Mouse (Mus musculus) kidney, adult 2 months (tissue): Measurements from ENCODE around the gene Slc9a4. TPM values are rescaled to one million over a fixed set of nuclear protein-coding genes. Genes with fewer than 3 reads are reported as not detected.

Experiments used
- DNase-seq: peaks from one replicate; pipeline ENCODE4 v3.0.0; 2021
- H3K27ac ChIP-seq: fragments of 200-500 bp; 2 replicates; pipeline ENCODE4 v1.5.1; 2012; ENCODE audit warnings: low read depth, low read length, control low read depth, inconsistent platforms; ENCODE audit not compliant: insufficient read depth
- H3K27me3 ChIP-seq: fragments of 200-500 bp; replicated peaks from 2 replicates; pipeline ENCODE4 v1.6.1; 2012; ENCODE audit warnings: mild to moderate bottlenecking, moderate library complexity, low read length, inconsistent platforms; ENCODE audit not compliant: control insufficient read depth, insufficient read depth
- H3K36me3 ChIP-seq: fragments of 200-500 bp; 2 replicates; pipeline ENCODE4 v1.6.1; 2012; ENCODE audit warnings: mild to moderate bottlenecking, moderate library complexity, low read length, inconsistent platforms; ENCODE audit not compliant: control insufficient read depth, insufficient read depth
- H3K4me1 ChIP-seq: fragments of 200-500 bp; 2 replicates; pipeline ENCODE4 v1.6.1; 2011; ENCODE audit warnings: low read length; ENCODE audit not compliant: control insufficient read depth, insufficient read depth
- H3K4me3 ChIP-seq: fragments of 200-500 bp; 2 replicates; pipeline ENCODE4 v1.5.1; 2011; ENCODE audit warnings: mild to moderate bottlenecking, low read depth, low read length, control low read depth; ENCODE audit not compliant: insufficient read depth
- CTCF ChIP-seq: fragments of 200-500 bp; conservative IDR thresholded peaks from 2 replicates; pipeline ENCODE4 v1.5.1; 2011; ENCODE audit warnings: low read depth, mild to moderate bottlenecking, control low read depth, low read length, moderate library complexity, mixed read lengths; ENCODE audit not compliant: insufficient read depth, insufficient read length
- POLR2A ChIP-seq: fragments of 200-500 bp; IDR thresholded peaks from one replicate; pipeline ENCODE4 v1.6.1; 2011; ENCODE audit warnings: low read depth, low read length, control low read depth
- WGBS: fragments of 180-500 bp; shearing (Covaris S2); methylation state at CpG from one replicate; pipeline ENCODE4 v1.1.7; 2018; 5-methylcytosine and 5-hydroxymethylcytosine counted together
- polyA plus RNA-seq: library from polyadenylated mRNA; depleted of rRNA; stranded (reverse); fragments of >200 nt; gene quantifications from 2 replicates; pipeline ENCODE4 v1.2.3, GENCODE M21; 2012

Slc9a4 gene
- polyA plus RNA-seq, 1 experiment = 2.9 TPM

GRCm38 (mm10) chr1:40648234-40648633 is 68.4 kb downstream of the Slc9a4 start:
- Histone ChIP-seq H3K4me3 (no peak overlapping the region), H3K27me3 (no peaks in the 10 kb centered on the region), H3K36me3 (no peaks in the 10 kb centered on the region), H3K4me1 (peaks cover 2% of the 10 kb centered on the region; the same call in 1 of the 2 replicates), H3K27ac (no peak overlapping the region)
- TF ChIP-seq POLR2A = no peak
- TF ChIP-seq CTCF = no peak
- WGBS = 64% methylated on average over 2 of the region's 2 CpGs
- DNase-seq = no peak

- Histone ChIP-seq H3K27ac (peak overlapping the region; percentile 46; the same call in 1 of the 2 replicates), H3K36me3 (no peaks in the 10 kb centered on the region), H3K4me1 (peaks cover 2% of the 10 kb centered on the region; the same call in 1 of the 2 replicates), H3K4me3 (no peak overlapping the region), H3K27me3 (no peaks in the 10 kb centered on the region)
- TF ChIP-seq CTCF (no peak), POLR2A (no peak)
- 28% methylated on average over 6 of the region's 6 CpGs for WGBS
- DNase-seq = peak; percentile 76
These were observed 71.1 kb downstream of the Slc9a4 start for GRCm38 (mm10) chr1:40650803-40651497.

DNA sequence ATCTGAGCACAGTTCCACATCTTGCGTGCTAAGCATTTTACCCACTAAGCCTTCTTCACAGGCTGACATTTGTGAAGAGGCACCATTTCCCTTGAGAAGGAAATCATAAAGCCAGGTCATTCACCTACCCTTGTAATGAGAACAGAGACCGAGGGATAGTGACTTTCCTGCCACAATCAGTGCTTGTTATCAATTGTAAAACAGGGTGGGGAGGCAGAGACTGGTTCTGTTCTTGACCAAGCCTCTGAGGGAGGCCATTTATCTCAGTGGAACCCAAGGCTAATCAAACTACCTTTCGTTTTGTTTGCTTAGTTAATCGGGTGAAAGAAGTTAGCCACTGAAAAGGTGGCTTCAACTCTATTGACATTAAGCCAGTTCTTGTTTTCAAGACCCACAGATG is 77.2 kb downstream of the Slc9a4 start:
- Histone ChIP-seq H3K27ac (no peak overlapping the region), H3K4me3 (no peak overlapping the region)
- no peak for TF ChIP-seq POLR2A
- no peak for TF ChIP-seq CTCF

GRCm38 (mm10) chr1:40657978-40658496 is 78.2 kb downstream of the Slc9a4 start:
- Histone ChIP-seq H3K27ac (no peak overlapping the region), H3K36me3 (no peaks in the 10 kb centered on the region), H3K4me1 (no peaks in the 10 kb centered on the region), H3K27me3 (no peaks in the 10 kb centered on the region), H3K4me3 (no peak overlapping the region)
- 45% methylated on average over 8 of the region's 8 CpGs for WGBS
- TF ChIP-seq CTCF (peak; percentile 57), POLR2A (no peak)
- peak; percentile 84 for DNase-seq

More for the DNA sequence above, 77.2 kb downstream of the Slc9a4 start:
- Histone ChIP-seq H3K36me3 (no peaks in the 10 kb centered on the region), H3K27me3 (no peaks in the 10 kb centered on the region), H3K4me1 (no peaks in the 10 kb centered on the region)
- 80% methylated on average over 4 of the region's 4 CpGs for WGBS
- DNase-seq = no peak

DNA sequence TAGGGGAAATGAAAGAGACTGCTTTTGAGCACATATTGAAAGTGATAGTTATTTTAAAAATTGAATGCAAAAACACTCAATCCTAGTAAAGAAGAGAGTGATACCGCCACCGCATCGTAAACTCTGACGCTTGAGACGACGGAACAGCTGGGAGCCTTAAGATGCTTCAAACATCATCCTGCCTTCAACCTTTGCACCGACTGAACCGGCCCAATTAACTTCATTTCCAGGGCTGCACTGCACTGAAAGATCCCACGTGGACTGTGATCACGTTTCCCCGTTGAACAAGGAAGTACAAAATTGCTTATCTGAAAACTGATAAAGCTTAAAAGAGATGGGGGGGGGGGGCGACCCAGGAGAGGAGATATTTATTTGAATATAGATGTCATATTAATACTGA is 79.1 kb downstream of the Slc9a4 start:
- no peak for TF ChIP-seq CTCF
- no peak for TF ChIP-seq POLR2A
- no peak for DNase-seq
- Histone ChIP-seq H3K4me1 (no peaks in the 10 kb centered on the region), H3K36me3 (no peaks in the 10 kb centered on the region), H3K4me3 (no peak overlapping the region), H3K27ac (no peak overlapping the region), H3K27me3 (no peaks in the 10 kb centered on the region)
- WGBS = 19% methylated on average over 12 of the region's 12 CpGs

DNA sequence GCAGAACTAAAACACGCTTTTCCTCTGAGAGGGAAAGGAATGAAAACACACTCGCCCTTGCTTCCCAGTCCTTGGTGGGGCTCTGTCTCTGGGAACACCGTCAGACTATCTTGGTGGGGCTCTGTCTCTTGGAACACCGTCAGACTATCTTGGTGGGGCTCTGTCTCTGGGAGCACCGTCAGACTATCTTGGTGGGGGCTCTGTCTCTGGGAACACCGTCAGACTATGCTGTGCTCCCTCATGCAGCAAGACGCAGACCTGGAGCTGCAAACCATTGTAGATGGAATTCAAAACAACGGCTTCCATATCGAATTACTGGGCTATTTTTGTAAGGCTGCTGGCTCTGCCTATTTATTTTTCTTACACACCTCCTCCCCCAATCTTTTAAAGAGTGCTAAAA is 79.6 kb downstream of the Slc9a4 start:
- Histone ChIP-seq H3K36me3 (no peaks in the 10 kb centered on the region), H3K4me1 (no peaks in the 10 kb centered on the region), H3K27ac (no peak overlapping the region), H3K4me3 (no peak overlapping the region), H3K27me3 (no peaks in the 10 kb centered on the region)
- no peak for DNase-seq
- TF ChIP-seq POLR2A (no peak), CTCF (no peak)
- WGBS = 19% methylated on average over 9 of the region's 9 CpGs

GRCm38 (mm10) chr1:40660838-40661237 is 81.0 kb downstream of the Slc9a4 start:
- no peak overlapping the region for H3K27ac ChIP-seq
- no peaks in the 10 kb centered on the region for H3K27me3 ChIP-seq
- DNase-seq = no peak
- no peak for TF ChIP-seq CTCF
- TF ChIP-seq POLR2A = no peak
- no peaks in the 10 kb centered on the region; the same call in 1 of the 2 replicates for H3K4me1 ChIP-seq
- 55% methylated on average over 6 of the region's 6 CpGs for WGBS
- no peak overlapping the region for H3K4me3 ChIP-seq
- H3K36me3 ChIP-seq = no peaks in the 10 kb centered on the region
